Mouse (Mus musculus): Measurements from ENCODE around the gene Ice2.

Ice2 gene

DNA sequence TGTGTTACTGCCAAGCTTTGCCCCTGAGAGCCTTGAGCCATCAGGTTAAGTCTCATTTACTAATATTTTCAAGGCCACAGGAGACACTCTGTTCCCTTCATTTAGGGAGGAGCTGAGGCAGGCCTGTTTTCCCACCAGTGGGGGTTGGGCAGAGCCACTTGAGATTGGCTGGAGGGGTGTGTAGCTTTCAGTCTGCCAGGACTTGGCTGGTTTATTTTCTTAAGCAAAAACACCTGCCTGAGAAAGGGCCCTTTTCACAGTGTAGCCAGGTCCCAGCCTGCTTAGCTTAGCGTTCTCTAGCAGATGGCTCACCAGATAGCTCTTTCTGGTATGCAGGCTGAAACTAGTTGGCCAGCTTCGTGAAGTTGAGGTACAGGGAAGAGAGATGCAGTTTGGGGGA lies 61.3 kb downstream of the Ice2 start:
- in situ Hi-C loops (cut with MboI, MseI) = no loop called here

DNA sequence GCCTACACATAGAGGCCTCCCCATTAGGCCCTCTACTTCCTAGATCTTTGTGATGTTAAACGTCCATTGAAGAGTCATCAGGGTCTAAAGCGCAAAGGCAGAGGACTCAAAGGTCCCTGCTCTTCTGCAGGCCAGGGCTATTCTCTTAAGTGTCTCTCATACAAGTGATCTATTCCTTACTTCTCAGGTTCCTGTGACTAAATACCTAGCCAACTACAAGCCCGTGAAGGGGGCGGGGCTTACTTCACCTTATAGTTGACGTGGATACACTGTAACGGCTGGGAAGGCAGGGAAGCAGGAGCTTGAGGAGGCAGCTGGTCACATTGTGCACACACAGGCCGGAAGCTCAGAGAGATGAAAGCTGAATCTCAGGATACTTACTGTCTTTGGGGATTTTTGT lies 62.2 kb downstream of the Ice2 start:
- in situ Hi-C loops (cut with MboI, MseI) = no loop called here

DNA sequence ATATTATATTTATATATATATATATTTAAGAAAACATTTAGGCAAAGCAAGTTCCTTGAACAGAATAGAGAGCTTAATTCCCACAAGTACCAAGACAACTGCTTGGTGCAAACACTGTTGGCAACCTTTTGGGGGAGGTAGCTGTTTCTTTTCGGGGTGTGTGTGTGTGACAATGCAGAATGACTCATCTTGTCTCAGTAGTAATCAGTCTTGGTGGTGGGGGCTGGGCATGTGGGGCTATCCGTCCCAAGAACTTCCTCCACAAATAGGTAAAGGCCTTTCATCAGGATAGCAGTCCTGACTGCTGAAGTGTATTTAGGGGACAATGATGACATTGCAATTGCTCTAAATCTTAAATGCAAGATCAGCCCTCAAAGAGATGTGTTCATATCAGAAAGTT lies 65.3 kb downstream of the Ice2 start:
- in situ Hi-C loops (cut with MboI, MseI) = no loop called here

DNA sequence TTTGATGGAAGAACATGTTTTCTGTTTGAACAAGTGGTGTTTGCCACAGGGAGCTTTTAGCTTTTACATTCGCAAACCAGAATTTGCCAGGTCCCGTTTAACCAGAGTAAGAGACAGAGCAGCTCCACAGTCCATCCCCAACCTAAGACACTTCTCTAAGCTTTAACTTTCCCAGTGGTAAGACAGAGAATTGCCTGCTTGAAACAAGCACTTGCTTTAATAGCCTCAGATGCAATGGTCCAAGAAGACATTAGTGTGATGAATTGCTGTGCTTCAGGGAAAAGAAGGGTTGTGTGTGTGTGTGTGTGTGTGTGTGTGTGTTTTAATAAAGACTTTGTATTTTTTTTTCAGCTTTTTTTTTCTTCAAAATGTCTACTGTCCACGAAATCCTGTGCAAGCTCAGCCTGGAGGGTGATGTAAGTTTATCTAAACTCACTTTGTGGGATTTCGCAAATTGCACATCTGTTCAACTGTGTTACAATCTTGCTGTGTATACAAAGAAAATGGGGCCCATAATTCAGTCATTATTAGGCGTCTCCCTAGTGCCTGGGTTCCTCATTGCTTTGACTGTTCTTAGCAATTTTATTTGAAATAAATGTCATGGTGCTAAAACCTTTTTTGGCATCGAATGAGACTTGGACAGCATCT lies 66.5 kb downstream of the Ice2 start:
- in situ Hi-C loops (cut with MboI, MseI) = no loop called here

DNA sequence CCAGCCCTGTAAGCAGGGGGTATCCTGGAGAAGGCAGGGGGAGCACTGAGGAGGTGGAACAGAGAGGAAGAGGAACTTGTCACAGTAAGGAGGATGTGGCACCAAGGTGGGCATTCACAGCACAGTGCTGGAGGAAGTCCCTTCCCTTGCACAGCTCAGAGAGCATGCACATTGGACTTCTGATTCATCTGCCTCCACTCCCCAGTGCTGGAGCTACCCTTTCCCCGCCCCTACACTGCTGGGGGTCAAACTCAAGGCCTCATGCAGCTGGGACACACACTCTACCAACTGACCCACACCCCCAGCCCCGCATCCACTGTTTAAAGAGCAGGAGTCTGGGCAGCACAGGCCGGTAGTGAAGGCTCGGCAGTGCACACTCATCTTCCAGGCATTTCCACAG lies 68.4 kb downstream of the Ice2 start:
- in situ Hi-C loops (cut with MboI, MseI) = no loop called here

DNA sequence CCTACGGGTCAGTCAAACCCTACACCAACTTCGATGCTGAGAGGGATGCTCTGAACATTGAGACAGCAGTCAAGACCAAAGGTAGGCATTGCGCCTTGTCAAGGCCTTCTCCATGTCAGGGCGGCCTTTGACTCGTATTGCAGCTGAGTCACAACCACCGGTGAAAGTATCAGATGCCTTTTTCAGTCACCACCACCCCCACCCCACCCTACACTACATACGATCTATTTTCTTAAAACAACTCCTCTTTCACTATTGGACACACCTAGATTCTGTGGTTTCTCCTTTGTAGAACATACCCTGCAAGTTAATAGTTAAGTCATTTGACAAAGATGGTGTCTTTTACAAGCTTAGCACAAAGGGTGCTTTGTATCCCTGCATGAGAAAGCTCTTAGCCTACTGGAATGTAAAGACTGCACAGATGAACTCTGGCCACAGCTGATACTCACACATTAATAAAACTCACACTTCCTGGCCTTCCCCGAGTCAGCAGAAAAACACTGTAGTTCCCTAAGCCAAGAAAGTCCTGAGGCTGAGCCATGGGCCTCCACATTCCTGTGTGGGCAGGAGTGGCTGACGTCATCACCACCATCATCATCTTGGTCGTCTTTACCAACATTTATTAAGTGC lies 69.7 kb downstream of the Ice2 start:
- in situ Hi-C loops (cut with MboI, MseI) = no loop called here

DNA sequence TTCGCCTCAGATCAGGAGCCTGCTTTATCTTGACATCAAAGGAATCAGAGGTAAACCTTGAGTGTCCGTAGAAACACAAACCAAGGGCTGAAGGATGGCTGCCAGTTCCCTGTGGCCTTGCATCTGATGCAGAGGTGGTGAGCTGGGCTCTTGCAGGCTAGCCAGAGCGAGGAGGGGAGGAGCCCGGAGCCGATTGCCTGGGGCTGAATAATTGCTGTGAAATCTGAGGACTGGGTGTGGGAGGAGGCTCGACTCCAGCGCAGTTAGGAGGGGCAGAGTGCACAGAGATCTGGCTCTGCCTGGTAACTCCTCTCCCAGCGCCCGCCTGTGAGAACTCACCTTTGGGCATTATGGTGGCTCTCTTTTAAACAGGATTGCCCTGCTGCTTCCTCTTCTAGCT lies 71.3 kb downstream of the Ice2 start:
- in situ Hi-C loops (cut with MboI, MseI) = no loop called here

DNA sequence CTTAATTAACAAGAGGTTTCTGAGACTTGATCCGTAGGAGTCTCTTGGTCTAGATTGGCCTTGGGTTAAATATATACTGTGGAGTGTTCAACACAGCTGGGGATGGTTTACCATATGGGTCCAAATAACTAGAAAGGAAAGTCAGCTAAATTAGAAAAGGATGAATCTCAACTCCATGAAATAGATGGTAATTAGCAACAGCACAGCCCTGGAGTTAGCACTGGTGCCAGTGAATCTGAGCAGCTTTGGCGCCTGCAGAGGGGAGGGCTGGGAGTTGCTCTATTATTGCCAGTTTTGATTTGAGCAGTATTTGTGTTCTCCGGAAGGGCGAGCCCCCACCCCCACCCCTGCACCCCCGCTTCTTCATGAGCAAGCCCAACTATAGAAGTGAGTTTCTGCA lies 72.7 kb downstream of the Ice2 start:
- in situ Hi-C loops (cut with MboI, MseI) = loop anchor here (5.0 kb wide), 1 partner anchor 33 kb away; no protein-coding TSS in a partner anchor

DNA sequence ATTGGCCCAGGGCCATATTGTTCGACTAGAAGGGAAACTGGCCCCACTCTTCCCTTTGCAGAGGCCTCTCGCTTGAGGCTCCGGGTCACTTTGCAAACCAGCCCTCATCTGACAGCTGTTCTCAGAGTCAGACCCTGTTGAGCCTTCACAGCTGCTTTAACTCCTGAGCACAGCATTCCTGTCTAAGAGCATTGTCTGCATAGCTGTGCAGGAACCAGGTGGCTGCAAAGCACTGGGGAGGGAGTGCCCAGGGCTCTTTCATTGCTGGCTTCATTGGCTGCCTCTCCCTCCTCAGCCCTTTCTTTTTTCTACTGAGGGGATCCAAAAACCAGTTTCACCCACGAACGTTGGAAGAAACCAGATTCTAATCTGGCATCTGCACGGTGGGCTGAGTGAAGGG lies 73.2 kb downstream of the Ice2 start:
- in situ Hi-C loops (cut with MboI, MseI) = loop anchor here (5.0 kb wide), 1 partner anchor 34 kb away; no protein-coding TSS in a partner anchor

DNA sequence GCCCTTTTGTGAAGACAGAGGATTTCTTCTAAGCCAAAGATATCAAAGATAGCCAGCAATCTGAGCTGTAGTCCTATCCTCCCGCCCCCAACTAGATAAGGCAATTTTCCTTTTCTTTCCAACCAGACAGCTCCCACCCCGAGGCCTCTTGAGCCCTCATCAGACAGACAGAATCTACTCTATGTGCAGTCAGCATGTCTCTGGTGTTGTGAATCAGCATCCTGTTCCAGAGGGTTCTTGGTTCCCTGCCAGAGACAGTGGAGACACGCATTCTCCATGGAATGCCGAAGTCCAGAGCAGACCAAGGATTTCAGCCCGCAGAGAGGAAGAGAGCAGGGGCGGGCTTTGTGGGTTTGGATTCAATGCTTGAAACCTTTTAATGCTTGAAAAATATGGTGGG lies 75.0 kb downstream of the Ice2 start:
- in situ Hi-C loops (cut with MboI, MseI) = loop anchor here (5.0 kb wide), 1 partner anchor 35 kb away; no protein-coding TSS in a partner anchor

DNA sequence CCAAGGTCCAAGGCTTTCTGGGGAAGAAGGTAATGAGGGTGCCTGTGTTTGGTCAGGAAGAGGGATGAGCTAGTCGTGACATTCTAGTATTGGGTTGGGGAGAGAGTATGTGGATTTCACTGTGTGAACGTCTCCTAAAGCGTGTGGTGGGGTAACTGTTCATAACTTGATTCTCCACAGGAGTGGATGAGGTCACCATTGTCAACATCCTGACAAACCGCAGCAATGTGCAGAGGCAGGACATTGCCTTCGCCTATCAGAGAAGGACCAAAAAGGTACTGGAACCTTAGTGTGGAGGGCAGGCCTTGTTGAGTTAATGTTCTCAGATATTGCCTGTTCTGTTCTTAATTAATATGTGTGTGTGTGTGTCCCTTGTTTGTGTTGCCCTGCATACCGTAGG lies 78.2 kb downstream of the Ice2 start:
- in situ Hi-C loops (cut with MboI, MseI) = no loop called here

DNA sequence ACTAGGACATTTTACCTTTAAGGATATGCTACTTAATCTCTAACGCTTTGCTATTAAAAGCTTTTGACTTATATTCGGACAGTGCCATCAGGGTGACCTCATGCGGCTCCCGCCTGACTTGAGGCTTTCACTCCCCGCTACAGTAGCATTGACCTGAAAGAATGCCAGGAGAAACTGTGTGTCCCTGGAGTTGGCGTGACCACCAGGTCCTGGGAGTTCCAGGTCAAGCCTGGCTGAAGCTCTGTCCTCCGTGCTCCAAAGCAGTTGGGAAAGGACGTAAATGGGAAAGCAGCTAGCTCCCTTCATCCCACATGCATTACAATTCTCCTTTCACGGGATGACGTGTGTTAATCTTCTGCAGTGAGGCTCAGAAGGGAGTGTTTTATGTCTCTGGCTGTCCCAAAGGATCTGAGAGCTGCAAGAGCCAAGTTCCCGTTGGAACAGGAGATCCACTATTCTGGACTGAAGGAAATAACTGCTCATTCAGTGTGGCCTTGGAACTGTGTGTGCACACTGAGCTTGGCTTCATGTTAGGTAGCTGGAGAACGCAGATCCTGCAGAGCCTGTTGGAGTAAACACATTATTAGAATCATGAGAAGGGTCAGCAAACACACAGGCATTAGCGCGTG lies 79.6 kb downstream of the Ice2 start:
- in situ Hi-C loops (cut with MboI, MseI) = no loop called here

DNA sequence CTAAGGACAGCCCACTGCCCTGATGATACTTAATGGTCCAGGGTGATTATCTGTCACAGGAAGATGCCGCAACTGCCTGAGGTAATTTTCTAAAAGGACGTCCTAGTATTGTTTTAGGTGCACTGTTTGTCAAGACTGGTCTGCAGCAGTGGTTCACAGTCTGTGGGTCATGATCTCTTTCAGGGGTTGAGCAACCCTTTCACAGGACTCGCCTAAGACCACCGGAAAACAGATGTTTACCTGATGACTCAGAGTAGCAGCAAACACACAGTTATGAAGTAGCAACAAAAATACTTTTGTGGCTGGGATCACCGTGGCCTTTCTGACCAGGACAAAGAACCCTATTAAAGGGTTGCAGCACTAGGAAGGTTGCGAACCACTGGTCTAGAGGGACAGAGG lies 80.1 kb downstream of the Ice2 start:
- in situ Hi-C loops (cut with MboI, MseI) = no loop called here

DNA sequence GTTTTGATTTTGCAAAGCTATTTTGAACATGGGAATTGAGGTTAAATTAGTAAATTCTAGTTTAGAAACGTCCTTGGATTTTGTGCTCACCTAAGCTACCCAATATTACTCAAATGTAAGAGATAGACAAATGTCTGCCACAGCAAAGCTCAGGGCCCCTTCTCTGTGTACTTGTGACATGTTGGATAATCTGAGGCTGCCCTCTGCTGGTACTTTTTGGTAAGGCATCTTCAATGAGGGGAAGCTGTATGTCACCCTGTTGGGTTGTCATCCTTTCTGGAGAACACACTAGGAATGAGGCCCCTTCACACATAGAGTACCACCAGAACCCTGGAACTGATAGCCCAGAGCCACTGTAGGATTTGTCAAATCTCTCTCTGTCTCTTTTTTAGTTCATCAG lies 82.6 kb downstream of the Ice2 start:
- in situ Hi-C loops (cut with MboI, MseI) = no loop called here

Measured in T-helper 2 cell (primary cell).